Mouse (Mus musculus) lung, adult 18-20 months (tissue): ENCODE measurements around the gene Thbs1.
"Not testable (repeated sequence)": the region's sequence is repeated elsewhere in the genome, so short reads cannot be mapped to it uniquely, and the experiment has no call there.

Experiments used
- DNase-seq, 2 experiments: peaks; one replicate each; pipeline ENCODE4 v3.0.0; 2022; ENCODE audit warnings: mixed read lengths in 2 of 2

The Thbs1 gene

DNA sequence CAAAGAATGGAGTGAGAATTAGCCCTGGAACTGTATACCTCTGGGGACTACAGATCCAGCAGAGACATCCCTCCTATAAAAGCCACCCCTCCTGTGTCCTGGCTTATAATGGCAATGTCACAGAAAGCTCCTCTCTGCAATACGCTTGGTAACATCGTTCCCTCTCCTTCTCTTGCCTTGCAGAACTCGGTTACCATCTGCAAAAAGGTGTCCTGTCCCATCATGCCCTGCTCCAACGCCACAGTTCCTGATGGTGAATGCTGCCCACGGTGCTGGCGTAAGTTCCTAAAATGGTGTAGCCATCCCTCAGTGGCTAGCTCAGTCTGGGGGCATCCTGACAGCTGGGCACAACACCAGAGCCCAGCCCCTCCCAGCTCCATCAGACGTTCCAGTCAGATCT lies 4.0 kb downstream of the Thbs1 start:
- DNase-seq = no peak

- no peak for DNase-seq
Measured at GRCm38 (mm10) chr2:118116180-118116579, 4.5 kb downstream of the Thbs1 start.

DNA sequence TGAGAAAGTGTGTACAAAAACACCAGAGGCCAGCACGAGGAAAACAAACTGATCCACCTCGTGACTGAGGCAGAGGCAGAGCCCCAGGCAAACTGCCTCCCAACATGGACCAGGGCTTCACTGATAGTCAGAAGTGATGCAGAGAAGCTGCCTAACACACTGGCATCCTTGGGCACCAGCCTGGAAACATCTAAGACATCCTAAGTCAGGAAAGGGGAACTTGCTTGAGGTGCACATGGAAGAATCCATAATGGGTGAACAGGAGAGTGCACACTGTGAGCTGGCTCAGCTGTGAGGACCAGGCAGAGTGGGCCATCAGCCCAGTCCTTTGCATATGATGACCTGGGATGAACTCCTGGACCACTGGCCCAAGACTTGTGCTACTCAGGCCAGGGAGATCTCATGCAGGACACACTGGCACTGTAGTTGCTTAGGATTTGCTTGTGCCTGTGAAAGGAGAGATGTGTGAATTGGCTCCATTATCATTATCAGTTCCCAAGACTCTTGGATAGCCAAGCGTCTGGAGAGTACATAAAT lies 5.1 kb downstream of the Thbs1 start:
- DNase-seq = no peak

- DNase-seq = no peak
Measured at GRCm38 (mm10) chr2:118117401-118117800, 5.7 kb downstream of the Thbs1 start.

GRCm38 (mm10) chr2:118118045-118118444 lies 6.4 kb downstream of the Thbs1 start:
- DNase-seq = no peak

GRCm38 (mm10) chr2:118118515-118118914 lies 6.8 kb downstream of the Thbs1 start:
- no peak for DNase-seq

- DNase-seq = no peak
Measured at GRCm38 (mm10) chr2:118119684-118120083, 8.0 kb downstream of the Thbs1 start.

- DNase-seq = no peak
Measured at GRCm38 (mm10) chr2:118120095-118120494, 8.4 kb downstream of the Thbs1 start.

DNA sequence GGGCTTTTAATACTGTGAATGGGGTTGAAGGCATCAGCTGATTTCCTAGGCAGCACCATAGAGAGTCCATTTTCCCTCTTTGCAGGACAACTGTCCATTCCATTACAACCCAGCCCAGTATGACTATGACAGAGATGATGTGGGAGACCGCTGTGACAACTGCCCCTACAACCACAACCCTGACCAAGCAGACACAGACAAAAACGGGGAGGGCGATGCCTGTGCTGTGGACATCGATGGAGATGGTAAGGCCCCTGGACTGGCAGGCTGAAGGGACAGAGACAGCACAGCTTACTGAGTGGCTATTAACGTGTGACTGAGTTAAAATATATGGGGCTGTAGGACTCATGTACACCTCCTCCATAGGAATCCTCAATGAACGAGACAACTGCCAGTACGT lies 9.1 kb downstream of the Thbs1 start:
- DNase-seq = no peak

GRCm38 (mm10) chr2:118122291-118122690 lies 10.6 kb downstream of the Thbs1 start:
- DNase-seq = no peak

DNA sequence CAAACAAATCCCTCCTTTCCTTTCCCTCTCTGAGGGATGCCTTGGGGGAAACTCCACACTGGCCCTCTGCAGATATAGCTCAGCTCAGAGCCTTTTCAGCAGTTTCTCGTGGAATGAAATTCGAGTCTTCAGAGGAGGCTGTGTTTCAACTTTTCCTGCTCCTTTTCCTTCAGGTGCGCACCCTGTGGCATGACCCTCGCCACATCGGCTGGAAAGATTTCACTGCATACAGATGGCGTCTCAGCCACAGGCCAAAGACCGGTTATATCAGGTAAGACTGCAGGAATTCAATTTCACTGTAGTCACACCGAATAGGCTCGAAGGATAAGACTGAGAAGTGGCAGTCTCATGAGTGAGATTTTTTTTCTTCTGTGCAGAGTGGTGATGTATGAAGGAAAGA lies 12.1 kb downstream of the Thbs1 start:
- no peak for DNase-seq

DNA sequence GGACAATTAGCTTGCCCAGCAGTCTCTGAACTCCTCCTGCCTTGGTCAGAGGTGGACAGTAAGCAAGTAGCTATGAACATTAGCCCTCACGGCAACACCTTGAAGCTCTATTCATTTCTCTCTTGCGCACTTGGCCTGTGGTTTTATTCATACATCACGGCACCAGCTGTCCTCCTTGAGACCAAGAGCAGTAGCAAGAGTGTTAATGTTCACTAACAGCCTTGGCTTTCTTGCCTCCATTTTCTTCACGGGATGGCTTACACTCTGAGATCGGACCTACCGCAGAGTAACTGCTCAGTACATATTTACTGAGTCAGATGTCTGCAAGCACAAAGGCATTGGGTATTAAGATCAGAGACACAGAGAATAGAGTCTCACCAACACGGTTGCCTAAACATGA lies 12.8 kb downstream of the Thbs1 start:
- no peak for DNase-seq

DNA sequence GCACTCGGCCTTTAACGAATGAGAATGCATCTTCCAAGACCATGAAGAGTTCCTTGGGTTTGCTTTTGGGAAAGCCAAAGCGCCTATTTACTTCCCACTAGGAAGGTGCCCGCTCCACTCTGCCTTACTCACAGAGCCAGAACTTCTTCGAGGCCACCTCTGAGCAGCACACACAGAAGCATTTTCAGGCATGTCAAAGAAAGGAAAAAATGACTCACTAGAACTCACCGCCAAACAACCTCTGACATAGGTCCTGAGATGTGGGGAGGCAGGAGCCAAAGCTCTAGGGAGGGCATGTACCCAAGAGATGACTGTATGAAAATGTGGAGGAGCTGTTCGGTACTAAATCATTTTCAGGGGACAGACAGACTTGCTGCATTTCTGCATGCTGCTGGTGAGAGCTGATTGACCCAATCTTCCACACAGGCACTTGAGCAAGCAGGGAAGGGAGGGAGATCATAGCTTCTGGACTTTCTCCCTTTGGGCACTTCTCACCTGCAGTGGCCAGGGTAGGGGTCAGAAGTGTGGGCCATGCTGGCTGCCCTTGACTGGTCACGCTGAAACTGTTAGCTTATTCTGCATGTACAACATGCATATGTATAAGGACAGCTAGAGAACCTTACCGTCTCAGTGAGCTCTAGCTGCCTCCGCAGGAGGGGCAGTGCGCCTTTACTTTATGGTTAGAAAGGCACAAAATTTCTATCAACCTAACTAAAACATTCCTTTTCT lies 13.7 kb downstream of the Thbs1 start:
- no peak for DNase-seq

DNA sequence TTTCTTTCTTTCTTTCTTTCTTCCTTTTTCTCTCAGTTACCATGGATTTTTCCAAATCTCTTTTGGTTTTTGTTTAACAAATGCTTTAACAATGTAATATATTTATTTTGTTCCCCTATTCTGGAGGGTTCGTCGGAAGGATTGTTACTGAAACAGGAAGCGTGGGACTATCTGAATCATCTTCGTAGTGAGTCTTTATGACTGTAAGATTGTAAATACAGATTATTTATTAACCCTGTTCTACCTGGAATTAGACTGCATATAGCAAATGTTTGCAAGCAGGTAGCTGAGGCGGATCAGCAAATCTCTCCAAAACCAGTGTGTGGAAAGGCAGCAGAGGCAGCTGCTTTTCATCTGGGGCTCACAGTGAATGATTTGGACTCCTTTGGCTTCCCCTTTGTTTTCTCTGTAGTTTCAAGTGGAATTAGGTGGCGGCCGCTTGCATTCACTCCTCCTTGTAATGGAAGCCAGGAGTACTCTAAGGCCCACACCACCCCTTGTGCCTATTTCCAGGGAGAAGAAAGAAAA lies 14.3 kb downstream of the Thbs1 start:
- DNase-seq = no peak

- no peak for DNase-seq
Measured at GRCm38 (mm10) chr2:118127516-118128288, 16.0 kb downstream of the Thbs1 start.

DNA sequence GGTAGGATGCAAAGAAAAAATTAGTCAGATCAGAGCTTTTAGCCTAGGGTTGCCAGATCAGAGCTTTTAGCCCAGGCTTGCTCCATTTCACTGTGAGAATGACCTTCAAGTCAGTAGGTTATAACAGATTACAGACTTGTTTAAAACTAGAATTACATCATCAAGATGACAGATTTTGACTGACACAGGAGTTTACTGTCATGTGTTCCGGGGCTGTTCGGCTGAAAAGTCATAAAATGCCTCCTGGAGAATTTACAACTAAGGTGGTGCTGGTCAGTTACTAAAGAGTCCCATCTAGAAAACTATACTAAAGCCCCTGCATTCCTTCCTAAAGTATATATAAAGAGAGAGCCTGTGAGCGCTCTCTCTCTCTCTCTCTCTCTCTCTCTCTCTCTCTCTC lies 16.6 kb downstream of the Thbs1 start:
- no peak for DNase-seq

DNA sequence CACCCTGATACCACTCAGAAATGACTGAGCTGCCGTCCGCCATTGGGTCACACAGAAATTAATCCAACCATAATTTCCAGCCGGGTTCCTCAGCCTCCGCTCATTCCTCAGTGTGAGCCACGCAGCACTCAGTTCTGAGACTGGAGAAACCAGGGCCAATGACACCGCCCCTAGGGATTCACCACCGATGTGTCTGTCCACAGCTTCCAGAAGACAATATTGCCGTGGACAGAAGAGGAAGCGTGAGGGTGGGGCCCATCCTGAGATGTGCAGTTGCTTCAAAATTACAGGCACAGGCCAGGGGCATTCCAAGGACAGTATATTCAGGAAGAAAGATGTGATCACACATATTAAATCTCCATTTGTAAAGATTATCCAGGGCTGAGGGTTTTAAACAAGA lies 25.4 kb downstream of the Thbs1 start:
- DNase-seq = peak; percentile 16 to 18

GRCm38 (mm10) chr2:118137776-118138175 lies 26.1 kb downstream of the Thbs1 start:
- DNase-seq = no peak

GRCm38 (mm10) chr2:118139261-118139660 lies 27.6 kb downstream of the Thbs1 start:
- no peak for DNase-seq

- no peak for DNase-seq
Measured at GRCm38 (mm10) chr2:118141651-118142050, 30.0 kb downstream of the Thbs1 start.

GRCm38 (mm10) chr2:118147749-118148148 lies 36.1 kb downstream of the Thbs1 start:
- not testable (repeated sequence) for DNase-seq

DNA sequence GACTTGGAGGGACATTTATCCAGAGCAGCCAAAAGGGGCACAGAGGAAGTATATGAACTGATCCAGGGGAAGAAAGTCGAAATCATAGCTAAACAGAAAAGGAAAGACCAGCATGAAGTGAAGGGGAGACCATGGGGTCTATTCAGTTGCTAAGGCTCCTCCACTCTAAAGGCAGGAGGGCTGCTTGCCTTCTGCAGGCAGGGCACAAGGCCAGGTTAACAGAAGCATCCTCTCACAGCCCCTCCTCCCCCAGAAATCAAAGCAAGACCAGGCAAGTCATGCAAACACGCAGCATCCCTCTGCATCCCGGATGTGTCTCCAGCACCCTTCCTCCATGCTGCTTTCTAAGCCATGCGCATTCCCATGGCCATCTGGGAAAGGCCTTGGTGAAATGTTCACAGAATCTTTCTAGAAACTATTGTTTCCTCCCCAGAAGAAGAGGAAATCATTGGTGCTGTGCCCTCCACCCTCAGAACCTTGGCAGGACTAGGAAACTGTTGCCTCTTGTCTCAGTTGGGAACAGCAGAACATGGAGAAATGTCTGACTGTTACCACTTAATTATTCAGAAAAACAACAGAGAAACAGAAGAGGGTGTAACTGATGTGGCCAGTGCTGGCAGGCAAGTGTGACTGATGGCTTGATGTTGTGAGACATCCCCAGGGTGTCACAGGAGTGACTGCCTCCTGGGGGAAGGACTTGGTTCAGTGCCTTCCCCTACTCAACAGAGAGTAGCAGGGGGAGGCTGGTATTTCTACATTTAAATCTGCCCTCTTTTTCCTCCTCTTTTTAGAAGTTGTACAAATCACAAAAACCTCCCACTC lies 36.9 kb downstream of the Thbs1 start:
- DNase-seq = no peak
